Comparison of ENCODE assay signal across 20 mouse cellular contexts in the genomic region with DNA sequence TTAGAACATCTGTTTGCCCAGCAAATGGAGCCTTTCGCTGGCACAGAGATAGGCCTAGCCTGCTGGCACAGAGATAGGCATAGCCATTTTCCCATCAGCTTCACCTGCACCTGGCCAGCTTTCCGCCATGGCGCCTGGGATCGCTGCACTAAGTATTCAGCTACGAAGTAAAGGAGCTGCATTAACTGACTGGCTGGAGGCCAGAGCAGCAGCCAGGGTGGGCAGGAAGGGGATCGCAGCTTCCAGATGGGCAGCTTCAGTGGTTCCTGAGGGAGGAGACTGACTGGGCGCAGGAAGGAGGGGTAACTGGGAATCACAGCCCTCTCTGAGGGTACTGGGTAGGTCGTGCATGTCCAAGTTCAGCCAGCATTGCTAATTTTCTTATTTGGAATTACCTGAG.
A peak's percentile ranks its signal among the peaks of the same experiment; 100 is the strongest.
DNase-seq lines count a peak whose midpoint lies in the region; ATAC-seq lines count a peak whose summit lies in the region.
"Had no signal": no experiment of that assay in that cellular context is flagged by ENCODE, and none has a peak within 500 bp of the region (broad histone marks: within the 10 kb centered on the region; RNA-seq: fewer than 3 reads in every experiment).

No protein-coding gene starts in this region.

- H3K4me1 ChIP-seq in limb, embryonic 13.5 days, result peaks cover 60% of the 10 kb centered on the region
- H3K4me1 ChIP-seq: liver, embryonic 13.5 days had no signal

- no peak overlapping the region for H3K4me3 ChIP-seq in limb, embryonic 13.5 days
- H3K4me3 ChIP-seq: embryonic facial prominence, embryonic 13.5 days; liver, embryonic 13.5 days; neural tube, embryonic 12.5 days had no signal

- ATAC-seq in limb, embryonic 13.5 days (ENCODE audit: low FRiP score, low read depth), result no peak

- peak; percentile 44 to 45 for DNase-seq in cerebellum, postnatal 10 days
- DNase-seq in cerebellum, adult 9-11 months, result no peak
- peak; percentile 92 for DNase-seq in heart, adult 11 months
- no peak for DNase-seq in heart, adult 9 months (ENCODE audit: low spot score in 2 of 2)
- DNase-seq in left cerebral cortex, postnatal 4 days, result peak; percentile 27
- DNase-seq in left cerebral cortex, postnatal 36 days (ENCODE audit: low spot score in 2 of 2), result no peak
- DNase-seq in ovary, postnatal 10 days (ENCODE audit: low spot score), result no peak
- DNase-seq: adrenal gland, adult 2 months; cerebellum, adult 9-10 months; heart, postnatal 36 days; kidney, adult 18-20 months; kidney, postnatal 25 days; liver, embryonic 13.5 days; lung, embryonic 14.5 days; lung, postnatal 36 days; right cerebral cortex, postnatal 14 days; thymus, postnatal 14 days had no signal

- no peaks in the 10 kb centered on the region for H3K9me3 ChIP-seq in limb, embryonic 13.5 days
- H3K9me3 ChIP-seq: embryonic facial prominence, embryonic 13.5 days; liver, embryonic 13.5 days; neural tube, embryonic 12.5 days had no signal

- 0 out of 2 replicates have a peak overlapping the region, but pooled peaks have one; percentile 61 for H3K27ac ChIP-seq in limb, embryonic 13.5 days
- H3K27ac ChIP-seq: embryonic facial prominence, embryonic 13.5 days; liver, embryonic 13.5 days; neural tube, embryonic 12.5 days had no signal

- no peaks in the 10 kb centered on the region for H3K27me3 ChIP-seq in limb, embryonic 13.5 days
- H3K27me3 ChIP-seq: embryonic facial prominence, embryonic 13.5 days; liver, embryonic 13.5 days; neural tube, embryonic 12.5 days had no signal

- WGBS in limb, embryonic 13.5 days, result 57% methylated on average over 8 of the region's 8 CpGs

- intact Hi-C loops in left cerebral cortex, postnatal 4 days (cut with DNase I), result no loop called here
- intact Hi-C loops in left cerebral cortex, postnatal 36 days (cut with DNase I), result no loop called here

- no peaks in the 10 kb centered on the region for H3K36me3 ChIP-seq in limb, embryonic 13.5 days
- H3K36me3 ChIP-seq: embryonic facial prominence, embryonic 13.5 days; liver, embryonic 13.5 days; neural tube, embryonic 12.5 days had no signal

- no peak overlapping the region for H3K4me2 ChIP-seq in limb, embryonic 13.5 days (replicated peaks)
- H3K4me2 ChIP-seq: embryonic facial prominence, embryonic 13.5 days; liver, embryonic 13.5 days; lung, embryonic 14.5 days; neural tube, embryonic 12.5 days had no signal

- no peak overlapping the region for H3K9ac ChIP-seq in limb, embryonic 13.5 days
- H3K9ac ChIP-seq: embryonic facial prominence, embryonic 13.5 days; liver, embryonic 13.5 days; lung, embryonic 14.5 days; neural tube, embryonic 12.5 days had no signal

Comparison
In these comparisons a context has a peak if more than half of its experiments do, and no peak if none do; other contexts are left out.
1. DNase-seq: peak in cerebellum, postnatal 10 days (2 of 2), heart, adult 11 months (single experiment) and left cerebral cortex, postnatal 4 days (single experiment); none in cerebellum, adult 9-11 months (single experiment), heart, adult 9 months (0 of 2), left cerebral cortex, postnatal 36 days (0 of 2) and ovary, postnatal 10 days (single experiment).